Mouse (Mus musculus) left cerebral cortex, adult 11 months (tissue): ENCODE measurements around the gene Gm10377.
"Not testable (repeated sequence)": the region's sequence is repeated elsewhere in the genome, so short reads cannot be mapped to it uniquely, and the experiment has no call there.

Experiments used
- DNase-seq: peaks from one replicate; pipeline ENCODE4 v3.0.0; 2022; ENCODE audit warnings: low spot score

Gene Gm10377

GRCm38 (mm10) chr14:42797887-42798286 is at the start of gene Gm10377:
TSS of gene Gm10377 (minus strand) at chr14:42797987.
- DNase-seq: not testable (repeated sequence)

- DNase-seq: not testable (repeated sequence)
Observed at GRCm38 (mm10) chr14:42768721-42769120, 29.1 kb downstream of the Gm10377 start, which contains the start of gene Gm3015. TSS of gene Gm3015 (minus strand) at chr14:42768821.
